Mouse (Mus musculus) limb, embryonic 14.5 days (tissue): ENCODE results near the gene Gm20517. TPM values are rescaled to one million over a fixed set of nuclear protein-coding genes. Genes with fewer than 3 reads are reported as not detected.

Experiments used
- ATAC-seq: fragments of 200-750 bp; cut with Nextera tagmentation; 2 replicates; pipeline ENCODE4 v1.8.0; 2017; ENCODE audit warnings: low read depth, moderate number of reproducible peaks, moderate TSS enrichment; ENCODE audit not compliant: low FRiP score
- DNase-seq: peaks from one replicate; pipeline ENCODE4 v3.0.0-alpha.2; 2015; ENCODE audit warnings: low spot score
- H3K27ac ChIP-seq: fragments of 300-500 bp; sonication (generic); replicated peaks from 2 replicates; pipeline ENCODE4 v1.5.1; 2014; ENCODE audit warnings: low read depth, mild to moderate bottlenecking, low read length, moderate library complexity, mixed read lengths
- H3K27me3 ChIP-seq: fragments of 300-500 bp; sonication (generic); 2 replicates; pipeline ENCODE4 v1.6.1; 2014; ENCODE audit warnings: low read length, mixed read lengths; ENCODE audit not compliant: control insufficient read depth, insufficient read depth
- H3K36me3 ChIP-seq: fragments of 300-500 bp; sonication (generic); 2 replicates; pipeline ENCODE4 v1.6.1; 2014; ENCODE audit warnings: mild to moderate bottlenecking, low read length, moderate library complexity, mixed read lengths; ENCODE audit not compliant: control insufficient read depth, insufficient read depth
- H3K4me1 ChIP-seq: fragments of 300-500 bp; sonication (generic); 2 replicates; pipeline ENCODE4 v1.6.1; 2014; ENCODE audit warnings: antibody characterized with exemption, low read length, mixed read lengths; ENCODE audit not compliant: control insufficient read depth, insufficient read depth
- H3K4me2 ChIP-seq: fragments of 300-500 bp; sonication (generic); replicated peaks from 2 replicates; pipeline ENCODE4 v1.6.1; 2014; ENCODE audit warnings: low read depth, mild to moderate bottlenecking, low read length, moderate library complexity; ENCODE audit not compliant: severe bottlenecking
- H3K4me3 ChIP-seq: fragments of 300-500 bp; sonication (generic); replicated peaks from 2 replicates; pipeline ENCODE4 v1.5.1; 2014; ENCODE audit warnings: low read length
- H3K9ac ChIP-seq: fragments of 300-500 bp; sonication (generic); 2 replicates; pipeline ENCODE4 v1.6.1; 2014; ENCODE audit warnings: mild to moderate bottlenecking, low read depth, low read length, moderate library complexity; ENCODE audit not compliant: severe bottlenecking
- H3K9me3 ChIP-seq: fragments of 300-500 bp; sonication (generic); 2 replicates; pipeline ENCODE4 v1.6.1; 2016; ENCODE audit warnings: low read length; ENCODE audit not compliant: control insufficient read depth
- POLR2A ChIP-seq: fragments of 200-500 bp; IDR thresholded peaks from 2 replicates; pipeline ENCODE4 v1.8.0; 2012; ENCODE audit warnings: inconsistent platforms, mild to moderate bottlenecking, moderate library complexity, borderline replicate concordance; ENCODE audit not compliant: insufficient read depth, insufficient read length; ENCODE audit errors: extremely low read depth
- WGBS: fragments of 180-500 bp; shearing (Covaris S2); extraction: QIAGEN DNeasy Blood & Tissue Kit; methylation state at CpG from one replicate; pipeline ENCODE4 v1.1.7; 2014; 5-methylcytosine and 5-hydroxymethylcytosine counted together
- polyA plus RNA-seq, 2 experiments: library from polyadenylated mRNA; depleted of rRNA in 1 of 2; stranded (reverse) in 1 of 2; unstranded in 1 of 2; fragments of >200 nt; fragmentation: Nextera tagmentation in 1 of 2; extraction: Ambion mirVana in 1 of 2; gene quantifications; 2 replicates each; pipeline versions ENCODE4 v1.2.1 to v1.2.3; 2012 to 2014

The Gm20517 gene
- polyA plus RNA-seq, 2 experiments: 1.3 to 1.4 TPM

DNA sequence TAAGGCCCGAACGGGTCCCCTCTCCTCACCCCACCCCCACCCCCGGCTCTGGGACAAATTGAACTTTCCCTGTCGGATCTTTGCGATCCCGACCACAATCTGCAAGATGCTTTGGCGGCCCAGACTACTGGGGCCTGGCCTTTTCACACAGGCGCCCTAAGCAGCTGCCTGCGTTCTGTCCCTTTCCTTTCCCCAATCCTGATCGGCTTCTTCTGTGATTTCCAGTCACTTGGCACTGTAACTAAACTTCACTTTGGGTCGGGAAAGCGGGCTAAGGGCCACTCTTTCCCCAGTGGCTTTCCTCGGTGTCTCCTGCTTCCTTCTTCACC is 17.6 kb upstream of the Gm20517 start:
- 0% methylated on average over 13 of the region's 13 CpGs for WGBS
- DNase-seq (peak; percentile 38), ATAC-seq (no peak)
- H3K4me2 ChIP-seq: peak overlapping the region; percentile 89
- no peak for TF ChIP-seq POLR2A
- H3K27me3 ChIP-seq: no peaks in the 10 kb centered on the region
- H3K36me3 ChIP-seq: peaks cover 30% of the 10 kb centered on the region
- peak overlapping the region; percentile 90 for H3K4me3 ChIP-seq
- H3K9me3 ChIP-seq: no peaks in the 10 kb centered on the region
- H3K9ac ChIP-seq: peak overlapping the region; percentile 82
- peak overlapping the region; percentile 96 for H3K27ac ChIP-seq
- H3K4me1 ChIP-seq: peaks cover 24% of the 10 kb centered on the region

DNA sequence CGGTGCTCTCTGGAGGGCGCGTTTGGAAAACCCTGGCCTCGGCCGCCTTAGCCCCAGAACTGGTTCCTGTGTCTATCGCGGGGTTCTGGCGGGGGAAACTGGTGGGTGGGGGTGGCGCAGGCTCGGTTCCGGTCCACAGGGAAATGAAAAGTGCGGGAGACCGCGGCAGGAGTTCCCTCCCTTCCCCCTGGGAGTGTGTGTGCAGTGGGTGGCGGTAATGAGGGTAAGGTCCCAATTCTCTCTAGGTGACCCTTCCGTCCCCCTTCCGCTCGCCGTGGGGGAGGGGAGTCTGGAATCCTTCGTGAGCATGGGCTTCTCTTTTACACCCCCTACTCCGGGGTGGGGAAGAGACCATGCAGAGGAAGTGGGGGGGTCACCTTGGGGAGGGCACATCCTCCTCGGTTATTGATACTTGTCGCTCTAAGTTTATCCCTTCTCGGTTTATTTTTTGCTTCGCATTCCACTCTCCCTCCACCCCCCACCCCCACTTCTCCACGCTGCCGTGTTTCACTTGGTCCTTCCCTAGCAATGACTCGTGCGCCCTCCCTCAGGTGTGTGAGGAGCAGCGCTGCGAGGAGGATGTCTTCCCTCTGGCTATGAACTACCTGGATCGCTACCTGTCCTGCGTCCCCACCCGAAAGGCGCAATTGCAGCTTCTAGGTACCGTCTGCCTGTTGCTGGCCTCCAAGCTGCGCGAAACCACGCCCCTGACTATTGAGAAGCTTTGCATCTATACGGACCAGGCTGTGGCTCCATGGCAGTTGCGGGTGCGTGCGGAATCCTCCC is 17.0 kb upstream of the Gm20517 start:
- Histone ChIP-seq H3K9me3 (no peaks in the 10 kb centered on the region), H3K27me3 (no peaks in the 10 kb centered on the region)

DNA sequence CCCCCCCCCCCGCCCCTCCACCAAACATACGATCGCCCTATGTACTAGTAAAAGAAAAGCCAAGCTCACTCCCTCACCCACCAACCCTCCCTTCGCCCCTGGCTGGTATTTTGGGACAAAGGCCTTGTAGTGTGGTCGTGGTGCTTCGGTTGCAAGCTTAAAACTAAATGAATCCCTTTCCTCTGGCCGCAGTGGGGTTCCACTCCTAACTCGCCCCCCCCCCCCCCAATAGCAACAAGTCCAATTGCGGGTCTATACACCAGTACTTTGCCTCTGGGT is 16.5 kb upstream of the Gm20517 start:
- TF ChIP-seq POLR2A: no peak
- DNase-seq (no peak), ATAC-seq (no peak)
- Histone ChIP-seq H3K9ac (peak overlapping the region; percentile 82), H3K9me3 (no peaks in the 10 kb centered on the region), H3K4me3 (peak overlapping the region; percentile 90), H3K4me2 (peak overlapping the region; percentile 89), H3K27me3 (no peaks in the 10 kb centered on the region), H3K4me1 (peaks cover 24% of the 10 kb centered on the region), H3K36me3 (peaks cover 41% of the 10 kb centered on the region), H3K27ac (peak overlapping the region; percentile 96)
- 2% methylated on average over 6 of the region's 9 CpGs for WGBS

More for the DNA sequence above, 17.0 kb upstream of the Gm20517 start:
- Histone ChIP-seq H3K4me1 (peaks cover 24% of the 10 kb centered on the region), H3K4me3 (peak overlapping the region; percentile 90), H3K4me2 (peak overlapping the region; percentile 89), H3K36me3 (peaks cover 35% of the 10 kb centered on the region), H3K9ac (peak overlapping the region; percentile 82), H3K27ac (peak overlapping the region; percentile 96)
- WGBS: under 1% methylated on average over 40 of the region's 43 CpGs
- ATAC-seq (no peak), DNase-seq (peak; percentile 23)
- no peak for TF ChIP-seq POLR2A

DNA sequence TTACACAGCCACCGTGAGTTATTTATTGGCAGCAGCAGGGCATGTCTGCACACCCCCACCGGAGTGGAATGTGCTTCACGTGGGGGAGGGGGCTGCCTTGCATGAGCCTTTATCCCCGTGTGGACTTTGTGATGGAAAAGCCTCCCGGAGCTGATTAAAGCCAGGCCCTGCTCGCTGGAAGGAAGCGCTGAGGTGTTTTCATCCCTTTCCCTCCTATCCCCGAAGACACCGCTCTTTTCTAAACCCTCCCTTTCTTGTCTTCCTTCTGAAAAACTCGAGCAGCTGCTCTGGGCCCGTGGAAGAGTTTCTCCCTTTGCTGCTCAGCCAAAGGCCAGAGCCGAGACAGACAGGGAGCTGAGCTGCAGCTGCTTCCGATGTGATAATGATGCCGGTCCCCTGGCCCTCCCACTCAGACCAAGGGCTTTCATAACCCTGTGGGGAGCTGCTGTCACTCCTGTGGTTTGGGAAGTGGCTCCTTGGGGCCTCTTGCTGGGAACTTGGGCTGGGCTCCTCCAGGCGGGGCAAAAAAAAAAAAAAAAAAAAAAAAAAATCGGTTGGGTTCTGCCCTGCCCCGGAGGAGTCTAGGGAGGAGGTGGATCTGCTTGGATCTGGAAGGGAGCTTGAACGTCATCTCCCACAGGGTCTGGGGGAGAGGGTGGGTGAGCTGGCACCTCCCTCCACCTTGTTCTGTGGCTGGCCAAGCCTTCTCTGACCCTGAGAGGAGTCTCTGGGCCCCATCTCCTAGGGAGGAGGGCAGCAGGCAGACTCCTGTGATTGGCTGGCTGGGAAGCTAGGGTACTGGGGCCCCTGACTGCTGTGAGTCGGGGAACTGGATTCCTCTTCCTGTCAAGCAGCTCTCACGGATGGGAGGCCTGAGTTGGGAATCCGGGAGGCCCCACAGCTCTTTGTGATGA is 15.9 kb upstream of the Gm20517 start:
- ATAC-seq (peak; percentile 69), DNase-seq (peak; percentile 89)
- peaks cover 24% of the 10 kb centered on the region for H3K4me1 ChIP-seq
- WGBS: 1% methylated on average over 21 of the region's 21 CpGs
- peak overlapping the region; percentile 82 for H3K9ac ChIP-seq
- H3K27ac ChIP-seq: peak overlapping the region; percentile 96
- TF ChIP-seq POLR2A: 0 out of 2 replicates have a peak, but pooled peaks have one; percentile 30
- peaks cover 47% of the 10 kb centered on the region for H3K36me3 ChIP-seq
- H3K4me2 ChIP-seq: peak overlapping the region; percentile 89
- no peaks in the 10 kb centered on the region for H3K9me3 ChIP-seq
- H3K27me3 ChIP-seq: no peaks in the 10 kb centered on the region
- peak overlapping the region; percentile 90 for H3K4me3 ChIP-seq

DNA sequence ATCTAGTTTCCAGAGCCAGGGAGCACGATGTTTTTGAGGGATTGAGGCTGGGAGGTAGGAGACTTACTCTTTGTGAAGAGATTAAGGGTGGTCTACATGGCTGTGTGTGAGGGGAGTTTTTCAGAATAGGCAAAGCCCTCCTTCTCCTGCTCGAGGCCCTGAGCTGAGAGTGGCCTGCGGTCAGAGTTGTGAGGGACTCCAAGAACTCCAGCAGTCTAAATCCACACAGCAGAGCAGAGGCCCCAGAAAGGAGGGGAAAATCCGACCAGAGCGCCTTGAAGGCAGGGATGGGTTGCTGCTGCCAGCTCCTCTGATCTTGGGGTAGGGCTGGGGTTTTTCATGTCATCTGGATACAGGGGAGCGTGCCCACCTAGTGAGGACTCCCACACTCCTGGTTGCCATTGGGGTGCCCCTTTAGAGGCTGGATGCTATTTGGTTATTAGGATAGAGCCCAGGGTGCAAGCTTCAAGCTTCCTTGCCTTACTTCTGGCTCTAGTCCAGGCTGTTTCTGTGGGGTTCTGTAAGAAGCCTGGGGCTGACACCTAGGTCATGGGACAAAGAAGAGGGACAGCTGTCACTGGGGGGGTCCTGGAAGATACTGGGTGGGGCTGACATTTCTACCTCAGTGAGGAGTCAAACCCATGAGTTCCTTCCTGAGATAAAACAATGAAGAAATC is 15.1 kb upstream of the Gm20517 start:
- no peak for TF ChIP-seq POLR2A
- Histone ChIP-seq H3K9ac (peak overlapping the region; percentile 82), H3K36me3 (peaks cover 54% of the 10 kb centered on the region), H3K27ac (peak overlapping the region; percentile 96), H3K4me2 (peak overlapping the region; percentile 89), H3K9me3 (no peaks in the 10 kb centered on the region), H3K27me3 (no peaks in the 10 kb centered on the region), H3K4me1 (peaks cover 24% of the 10 kb centered on the region), H3K4me3 (peak overlapping the region; percentile 90)
- 16% methylated on average over 6 of the region's 6 CpGs for WGBS
- ATAC-seq: no peak
- DNase-seq: no peak
